Mouse (Mus musculus): ENCODE data around the gene Gpatch8.
A peak's percentile ranks its signal among the peaks of the same experiment; 100 is the strongest.
"Not testable (repeated sequence)": the region's sequence is repeated elsewhere in the genome, so short reads cannot be mapped to it uniquely, and the experiment has no call there.

Gpatch8 gene

GRCm38 (mm10) chr11:102572866-102573663 is 16.9 kb upstream of the Gpatch8 start:
- peak; percentile 84 for DNase-seq (ENCODE audit: low spot score)

GRCm38 (mm10) chr11:102568756-102569377 is 12.7 kb upstream of the Gpatch8 start:
- no peak for DNase-seq (ENCODE audit: low spot score)

GRCm38 (mm10) chr11:102568191-102568590 is 12.0 kb upstream of the Gpatch8 start:
- no peak for DNase-seq (ENCODE audit: low spot score)

- no peak for DNase-seq (ENCODE audit: low spot score)
Observed at GRCm38 (mm10) chr11:102567723-102568122, 11.5 kb upstream of the Gpatch8 start.

- DNase-seq (ENCODE audit: low spot score), result no peak
Observed at GRCm38 (mm10) chr11:102567157-102567556, 11.0 kb upstream of the Gpatch8 start.

- DNase-seq (ENCODE audit: low spot score), result no peak
Observed at GRCm38 (mm10) chr11:102566290-102566689, 10.1 kb upstream of the Gpatch8 start.

GRCm38 (mm10) chr11:102565741-102566140 is 9.5 kb upstream of the Gpatch8 start:
- DNase-seq (ENCODE audit: low spot score), result no peak

- DNase-seq (ENCODE audit: low spot score), result not testable (repeated sequence)
Observed at GRCm38 (mm10) chr11:102564952-102565671, 8.9 kb upstream of the Gpatch8 start.

GRCm38 (mm10) chr11:102558704-102559103 is 2.5 kb upstream of the Gpatch8 start:
- DNase-seq (ENCODE audit: low spot score), result no peak

- DNase-seq (ENCODE audit: low spot score), result no peak
Observed at GRCm38 (mm10) chr11:102557386-102557785, 1.2 kb upstream of the Gpatch8 start.

GRCm38 (mm10) chr11:102556716-102557074 is 503 bp upstream of the Gpatch8 start:
- DNase-seq (ENCODE audit: low spot score), result no peak

- no peak for DNase-seq (ENCODE audit: low spot score)
Observed at GRCm38 (mm10) chr11:102555400-102556030, 677 bp downstream of the Gpatch8 start.

- no peak for DNase-seq (ENCODE audit: low spot score)
Observed at GRCm38 (mm10) chr11:102552051-102552450, 4.1 kb downstream of the Gpatch8 start.

GRCm38 (mm10) chr11:102551176-102551575 is 5.0 kb downstream of the Gpatch8 start:
- no peak for DNase-seq (ENCODE audit: low spot score)

- DNase-seq (ENCODE audit: low spot score), result no peak
Observed at GRCm38 (mm10) chr11:102541471-102541870, 14.7 kb downstream of the Gpatch8 start.

- DNase-seq (ENCODE audit: low spot score), result not testable (repeated sequence)
Observed at GRCm38 (mm10) chr11:102540286-102540685, 15.9 kb downstream of the Gpatch8 start.

- no peak for DNase-seq (ENCODE audit: low spot score)
Observed at GRCm38 (mm10) chr11:102539690-102540089, 16.5 kb downstream of the Gpatch8 start.

GRCm38 (mm10) chr11:102536210-102536609 is 20.0 kb downstream of the Gpatch8 start:
- no peak for DNase-seq (ENCODE audit: low spot score)

GRCm38 (mm10) chr11:102534078-102534477 is 22.1 kb downstream of the Gpatch8 start:
- no peak for DNase-seq (ENCODE audit: low spot score)

- no peak for DNase-seq (ENCODE audit: low spot score)
Observed at GRCm38 (mm10) chr11:102531425-102531824, 24.8 kb downstream of the Gpatch8 start.

- no peak for DNase-seq (ENCODE audit: low spot score)
Observed at GRCm38 (mm10) chr11:102514793-102515424, 41.3 kb downstream of the Gpatch8 start.

GRCm38 (mm10) chr11:102510226-102510625 is 46.0 kb downstream of the Gpatch8 start:
- DNase-seq (ENCODE audit: low spot score), result peak; percentile 44

Measured in lung, postnatal 25 days (tissue).